Mouse (Mus musculus): Measurements from ENCODE around the gene Rab23. TPM values are rescaled to one million over a fixed set of nuclear protein-coding genes. Genes with fewer than 3 reads are reported as not detected.
A peak's percentile ranks its signal among the peaks of the same experiment; 100 is the strongest.

Rab23 gene
- polyA plus RNA-seq, 2 experiments = 2.5 to 2.9 TPM

DNA sequence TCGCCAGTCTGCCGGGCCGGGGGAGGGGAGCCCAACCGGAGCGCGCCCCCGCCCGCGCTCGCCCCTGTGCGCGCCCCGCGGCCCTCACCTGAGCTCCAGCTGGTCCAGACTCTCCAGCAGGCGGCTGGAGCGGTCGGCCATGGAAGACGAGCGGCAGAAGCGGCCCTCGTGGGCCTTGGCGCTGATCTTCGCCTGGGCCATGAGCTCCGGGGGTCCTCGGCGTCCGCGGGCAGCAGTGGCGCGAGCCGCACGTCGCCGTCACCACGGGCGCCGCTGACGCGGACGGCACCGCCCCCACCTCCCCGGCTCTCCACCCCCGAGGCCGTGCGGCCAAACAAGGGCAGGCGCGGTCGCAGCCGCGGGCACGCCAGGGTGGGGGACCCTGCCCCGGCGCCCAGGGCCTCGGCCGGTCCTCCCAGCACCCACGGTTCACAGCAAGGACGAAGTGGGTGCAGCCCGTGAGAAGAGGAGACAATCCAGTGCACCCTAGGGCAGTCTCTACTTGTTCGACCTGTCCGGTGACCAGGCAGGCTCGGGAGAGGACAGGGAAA lies 37.9 kb downstream of the Rab23 start, which contains the start of gene Bag2:
Gene Bag2, minus strand, starts transcription at position 305 of the 551 bp plus-strand sequence.
- Histone ChIP-seq H3K27ac (peak within 1 kb of the TSS; percentile 92), H3K9me3 (ENCODE audit: control insufficient read depth, low read length) (no peaks in the 10 kb centered on the region)
- WGBS (ENCODE audit: insufficient replicate concordance) = under 1% methylated on average over 59 of the region's 61 CpGs

DNA sequence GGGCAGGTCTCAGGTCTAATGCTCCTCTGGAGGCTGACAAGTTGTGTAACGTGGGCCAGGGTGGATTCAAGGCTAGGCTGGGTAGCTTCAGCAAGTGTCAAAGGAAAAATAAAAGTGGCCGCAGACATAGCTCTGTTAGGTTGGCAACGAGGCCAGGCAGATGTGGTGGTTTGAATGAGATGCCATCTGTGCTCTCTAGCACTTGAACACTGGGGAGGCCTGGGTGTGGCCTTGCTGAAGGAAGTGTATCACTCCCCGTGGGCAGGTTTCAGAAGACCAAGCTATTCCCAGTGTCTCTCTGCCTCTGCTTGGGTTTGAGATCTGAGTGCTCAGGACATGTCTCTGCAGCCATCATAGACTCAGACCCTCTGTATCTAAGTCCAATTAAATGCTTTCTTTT lies 38.8 kb downstream of the Rab23 start:
- Histone ChIP-seq H3K9ac (replicated peaks) (peak overlapping the region; percentile 0; the same call in 1 of the 2 replicates), H3K4me1 (replicated peaks; ENCODE audit: control insufficient read depth in 2 of 2, insufficient read depth in 2 of 2, low read length in 1 of 2) (peaks cover 34 to 38% of the 10 kb centered on the region in 2 experiments), H3K4me3 (ENCODE audit: insufficient read depth in 1 of 2, low read depth in 2 of 2, low read length in 2 of 2) (no peak overlapping the region), H3K27me3 (ENCODE audit: control insufficient read depth, insufficient read depth, low read length) (no peaks in the 10 kb centered on the region), H3K27ac (peak overlapping the region; percentile 53), H3K36me3 (replicated peaks; ENCODE audit: control insufficient read depth, insufficient read depth, low read depth) (no peaks in the 10 kb centered on the region; the same call in 1 of the 2 replicates), H3K9me3 (ENCODE audit: control insufficient read depth, low read length) (no peaks in the 10 kb centered on the region), H3K4me2 (ENCODE audit: low read depth) (peak overlapping the region; percentile 92)
- TF ChIP-seq CTCF (IDR thresholded peaks at IDR 0.05; ENCODE audit: low read depth) = no peak
- no peak for TF ChIP-seq EP300 (IDR thresholded peaks at IDR 0.05; ENCODE audit: low read depth)
- WGBS (ENCODE audit: insufficient replicate concordance) = 31% methylated on average over 4 of the region's 4 CpGs
- no peak for ATAC-seq (ENCODE audit: insufficient read depth)
- no peak for DNase-seq (ENCODE audit: low read depth in 3 of 3, low spot score in 3 of 3)

More for the DNA sequence above, 37.9 kb downstream of the Rab23 start, which contains the start of gene Bag2:
- H3K4me1 ChIP-seq (replicated peaks; ENCODE audit: control insufficient read depth in 2 of 2, insufficient read depth in 2 of 2, low read length in 1 of 2) = peaks cover 34 to 38% of the 10 kb centered on the region in 2 experiments
- H3K4me2 ChIP-seq (ENCODE audit: low read depth) = peak within 1 kb of the TSS; percentile 92
- no peaks in the 10 kb centered on the region for H3K27me3 ChIP-seq (ENCODE audit: control insufficient read depth, insufficient read depth, low read length)
- H3K9ac ChIP-seq (replicated peaks) = peak within 1 kb of the TSS; percentile 93
- no peak for TF ChIP-seq EP300 (IDR thresholded peaks at IDR 0.05; ENCODE audit: low read depth)
- ATAC-seq (ENCODE audit: insufficient read depth) (peak; percentile 75), DNase-seq (ENCODE audit: low read depth in 3 of 3, low spot score in 3 of 3) (no peak)
- H3K36me3 ChIP-seq (replicated peaks; ENCODE audit: control insufficient read depth, insufficient read depth, low read depth) = no peaks in the 10 kb centered on the region; the same call in 1 of the 2 replicates
- H3K4me3 ChIP-seq (ENCODE audit: insufficient read depth in 1 of 2, low read depth in 2 of 2, low read length in 2 of 2) = peak within 1 kb of the TSS; percentile 76 to 97

DNA sequence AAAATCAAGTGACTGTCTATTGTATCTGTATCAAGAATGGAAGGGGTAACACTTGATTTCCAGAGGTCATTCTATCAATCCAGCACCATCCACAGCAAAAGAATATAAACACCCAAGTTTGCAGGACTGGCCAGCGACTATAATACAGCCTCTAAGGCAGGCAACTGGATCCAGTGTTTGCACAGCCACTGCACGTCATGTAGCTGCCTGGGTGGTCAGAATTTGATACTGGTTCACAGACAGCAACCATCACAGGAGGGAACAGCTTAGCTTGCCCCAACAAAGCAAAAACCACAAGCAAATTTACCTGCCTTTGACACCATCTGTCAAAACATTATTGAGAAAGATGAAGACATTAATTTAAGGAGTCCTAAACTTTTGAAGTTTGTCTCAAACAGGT lies 44.1 kb downstream of the Rab23 start:
- ATAC-seq (ENCODE audit: insufficient read depth) (no peak), DNase-seq (ENCODE audit: low read depth in 3 of 3, low spot score in 3 of 3) (no peak)
- H3K27ac ChIP-seq = no peak overlapping the region
- no peak for TF ChIP-seq CTCF (IDR thresholded peaks at IDR 0.05; ENCODE audit: low read depth)
- no peak for TF ChIP-seq EP300 (IDR thresholded peaks at IDR 0.05; ENCODE audit: low read depth)
- H3K9me3 ChIP-seq (ENCODE audit: control insufficient read depth, low read length) = no peaks in the 10 kb centered on the region
- no peak overlapping the region for H3K4me3 ChIP-seq (ENCODE audit: insufficient read depth in 1 of 2, low read depth in 2 of 2, low read length in 2 of 2)
- 65% methylated on average over 2 of the region's 2 CpGs for WGBS (ENCODE audit: insufficient replicate concordance)
- H3K9ac ChIP-seq (replicated peaks) = no peak overlapping the region
- peaks cover under 1 to 2% of the 10 kb centered on the region in 2 experiments for H3K4me1 ChIP-seq (replicated peaks; ENCODE audit: control insufficient read depth in 2 of 2, insufficient read depth in 2 of 2, low read length in 1 of 2)
- H3K4me2 ChIP-seq (ENCODE audit: low read depth) = no peak overlapping the region
- H3K27me3 ChIP-seq (ENCODE audit: control insufficient read depth, insufficient read depth, low read length) = no peaks in the 10 kb centered on the region
- H3K36me3 ChIP-seq (replicated peaks; ENCODE audit: control insufficient read depth, insufficient read depth, low read depth) = peaks cover 3% of the 10 kb centered on the region; the same call in 1 of the 2 replicates

DNA sequence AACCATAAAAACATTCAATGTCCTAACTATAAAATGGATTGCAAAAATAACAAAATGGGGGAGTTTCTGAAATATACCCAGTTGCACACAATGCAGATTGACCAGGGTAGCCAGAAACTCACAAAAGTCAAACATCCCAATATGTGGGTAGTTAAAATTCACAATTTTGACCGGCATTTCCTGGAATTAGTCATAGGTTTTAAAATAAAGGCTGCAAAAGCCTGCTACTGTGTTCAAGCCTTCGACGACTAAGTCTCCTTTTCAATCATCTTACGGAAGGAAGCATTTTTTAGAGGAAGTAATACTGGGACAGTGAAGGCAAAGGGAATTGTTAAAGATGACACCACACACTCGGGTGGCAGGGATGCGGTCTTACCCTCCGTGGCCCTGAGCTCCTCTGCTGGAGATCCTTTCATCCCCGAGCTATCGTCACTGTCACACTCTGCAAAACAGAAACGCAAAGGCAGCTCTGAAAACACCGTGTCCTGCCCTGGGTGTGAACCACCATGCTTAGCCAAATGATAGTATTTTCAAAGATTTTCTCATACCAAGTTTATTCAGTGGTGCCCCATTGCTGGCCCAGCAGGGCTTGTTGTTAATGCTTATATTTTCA lies 45.9 kb downstream of the Rab23 start:
- Histone ChIP-seq H3K9me3 (ENCODE audit: control insufficient read depth, low read length) (no peaks in the 10 kb centered on the region), H3K27me3 (ENCODE audit: control insufficient read depth, insufficient read depth, low read length) (no peaks in the 10 kb centered on the region), H3K4me2 (ENCODE audit: low read depth) (no peak overlapping the region), H3K4me1 (replicated peaks; ENCODE audit: control insufficient read depth in 2 of 2, insufficient read depth in 2 of 2, low read length in 1 of 2) (0 out of 4 replicates have a peak, but pooled peaks cover 0 to 2% of the 10 kb centered on the region in 2 experiments), H3K36me3 (replicated peaks; ENCODE audit: control insufficient read depth, insufficient read depth, low read depth) (peaks cover 8% of the 10 kb centered on the region; the same call in 1 of the 2 replicates), H3K9ac (replicated peaks) (no peak overlapping the region), H3K4me3 (ENCODE audit: insufficient read depth in 1 of 2, low read depth in 2 of 2, low read length in 2 of 2) (no peak overlapping the region), H3K27ac (no peak overlapping the region)
- TF ChIP-seq EP300 (IDR thresholded peaks at IDR 0.05; ENCODE audit: low read depth) (no peak), CTCF (IDR thresholded peaks at IDR 0.05; ENCODE audit: low read depth) (no peak)
- 78% methylated on average over 11 of the region's 11 CpGs for WGBS (ENCODE audit: insufficient replicate concordance)
- DNase-seq (ENCODE audit: low read depth in 3 of 3, low spot score in 3 of 3) = no peak
- no peak for ATAC-seq (ENCODE audit: insufficient read depth)

Data from liver, embryonic 14.5 days (tissue).